Mouse (Mus musculus) liver, adult 2 months (tissue): ENCODE results near the gene Kalrn.

Source experiments
- CTCF ChIP-seq: fragments of 200-500 bp; IDR thresholded peaks from 2 replicates; pipeline ENCODE4 v1.5.1; 2011; ENCODE audit warnings: low read depth, low read length, control low read depth
- POLR2A ChIP-seq: fragments of 200-500 bp; IDR thresholded peaks from 2 replicates; pipeline ENCODE4 v1.6.1; 2011; ENCODE audit warnings: low read length, control low read depth; ENCODE audit not compliant: insufficient read depth; ENCODE audit errors: extremely low read depth

DNA sequence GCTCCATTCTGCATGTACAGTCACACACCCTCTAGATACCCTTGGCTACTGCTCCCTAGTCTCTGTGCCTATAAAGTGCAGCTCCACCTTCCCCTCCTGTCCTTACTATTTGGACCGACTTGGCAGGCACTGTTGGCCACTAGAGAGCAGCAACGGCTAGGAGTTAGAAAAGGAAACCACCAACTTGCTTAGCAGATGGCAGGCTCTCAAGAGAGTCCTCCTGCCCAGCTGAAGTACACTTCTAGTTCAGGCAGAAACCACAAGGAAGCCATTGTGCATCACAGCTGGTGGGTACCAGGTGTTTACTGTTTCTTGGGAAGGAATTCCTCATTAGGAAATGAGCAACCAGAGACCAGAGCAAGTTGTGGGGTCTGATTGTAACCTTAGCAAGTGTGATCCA lies 447.7 kb downstream of the Kalrn start:
- TF ChIP-seq CTCF, result peak; percentile 76
- no peak for TF ChIP-seq POLR2A
